Mouse (Mus musculus): Measurements from ENCODE around the gene Car6. TPM values are rescaled to one million over a fixed set of nuclear protein-coding genes. Genes with fewer than 3 reads are reported as not detected.

Car6 gene
- polyA plus RNA-seq, 1 experiment from 2014 or later = not detected

GRCm38 (mm10) chr4:150137368-150138083, 63.6 kb downstream of the Car6 start:
- H3K4me1 ChIP-seq (ENCODE audit: insufficient read depth) = peaks cover 7% of the 10 kb centered on the region; the same call in 1 of the 2 replicates
- no peaks in the 10 kb centered on the region for H3K9me3 ChIP-seq (ENCODE audit: low read length)
- H3K36me3 ChIP-seq (replicated peaks; ENCODE audit: insufficient read depth, low read length) = no peaks in the 10 kb centered on the region
- H3K27me3 ChIP-seq (ENCODE audit: insufficient read depth, low read length) = no peaks in the 10 kb centered on the region
- 75% methylated on average over 7 of the region's 7 CpGs for WGBS (ENCODE audit: insufficient replicate concordance)
- H3K9ac ChIP-seq (replicated peaks) = no peak overlapping the region
- no peak overlapping the region for H3K4me3 ChIP-seq (ENCODE audit: low read depth, low read length)
- no peak overlapping the region for H3K27ac ChIP-seq (ENCODE audit: low read depth)
- DNase-seq (no peak), ATAC-seq (no peak)
- TF ChIP-seq CTCF (IDR thresholded peaks at IDR 0.05; ENCODE audit: low read depth) (no peak), EP300 (IDR thresholded peaks at IDR 0.05; ENCODE audit: low read depth) (no peak)
- H3K4me2 ChIP-seq (ENCODE audit: low read depth, low read length) = no peak overlapping the region

Other genes starting within 250 kb of the Car6 start
- 1.3 and 1.7 TPM in 2 replicates for gene Spsb1, start 246.3 kb downstream of the Car6 start, polyA plus RNA-seq (2015; fragmentation: Nextera tagmentation; extraction: Ambion mirVana)
- 33.0 and 36.5 TPM in 2 replicates for gene H6pd, start 192.3 kb downstream of the Car6 start, polyA plus RNA-seq (2015; fragmentation: Nextera tagmentation; extraction: Ambion mirVana)
- gene Gpr157, start 114.0 kb downstream of the Car6 start, polyA plus RNA-seq (2015; fragmentation: Nextera tagmentation; extraction: Ambion mirVana) = 0.33 and 0.38 TPM in 2 replicates
- gene Slc2a5, start 82.0 kb downstream of the Car6 start, polyA plus RNA-seq (2015; fragmentation: Nextera tagmentation; extraction: Ambion mirVana) = 0.16 and 0.22 TPM in 2 replicates
- not detected in 2 replicates for gene Slc2a7, start 52.4 kb downstream of the Car6 start, polyA plus RNA-seq (2015; fragmentation: Nextera tagmentation; extraction: Ambion mirVana)
- 574 and 747 TPM in 2 replicates for gene Eno1, start 35.4 kb upstream of the Car6 start, polyA plus RNA-seq (2015; fragmentation: Nextera tagmentation; extraction: Ambion mirVana)
- 4.3 and 4.8 TPM in 2 replicates for gene Rere, start 80.3 kb upstream of the Car6 start, polyA plus RNA-seq (2015; fragmentation: Nextera tagmentation; extraction: Ambion mirVana)